Mouse (Mus musculus) CH12.LX (cell line): Measurements from ENCODE around the gene Dhx34. TPM values are rescaled to one million over a fixed set of nuclear protein-coding genes. Genes with fewer than 3 reads are reported as not detected.

Experiments used
- DNase-seq: peaks from one replicate; pipeline ENCODE4 v3.0.0-alpha.2; 2013; ENCODE audit errors: extremely low read depth
- H3K27ac ChIP-seq: 2 replicates; pipeline ENCODE4 v1.5.1; 2012; ENCODE audit warnings: low read depth, mild to moderate bottlenecking, control low read depth, moderate library complexity; ENCODE audit not compliant: insufficient read depth
- H3K27me3 ChIP-seq: replicated peaks from 2 replicates; pipeline ENCODE3; 2012; ENCODE audit warnings: inconsistent platforms
- H3K36me3 ChIP-seq, 2 experiments: replicated peaks in 1 of 2; 2 replicates each; pipeline versions ENCODE3 to v1.6.1; 2012; ENCODE audit warnings: inconsistent platforms in 1 of 2, low read length in 1 of 2, mild to moderate bottlenecking in 1 of 2, mixed read lengths in 1 of 2, moderate library complexity in 1 of 2; ENCODE audit not compliant: control insufficient read depth in 1 of 2, insufficient read depth in 1 of 2
- H3K4me1 ChIP-seq, 2 experiments: 2 replicates each; pipeline ENCODE4 v1.6.1; 2012; ENCODE audit warnings: inconsistent platforms in 1 of 2, moderate library complexity in 1 of 2; ENCODE audit not compliant: insufficient read depth in 2 of 2, control insufficient read depth in 1 of 2
- H3K4me2 ChIP-seq: 2 replicates; pipeline ENCODE4 v1.6.1; 2012; ENCODE audit warnings: low read depth, mild to moderate bottlenecking, control low read depth; ENCODE audit not compliant: poor library complexity, insufficient read depth, severe bottlenecking
- H3K4me3 ChIP-seq, 3 experiments: fragments of 150-350 bp in 1 of 3; sonication (generic) in 1 of 3; replicated peaks in 1 of 3; 2 replicates each; pipeline versions ENCODE3 to v1.5.1; 2011 to 2012; ENCODE audit warnings: low read depth in 2 of 3, low read length in 2 of 3, mild to moderate bottlenecking in 2 of 3, moderate library complexity in 2 of 3, control low read depth in 1 of 3, improper control_type of control experiment in 1 of 3, inconsistent platforms in 1 of 3, mixed read lengths in 1 of 3; ENCODE audit not compliant: poor library complexity in 1 of 3
- H3K79me2 ChIP-seq: replicated peaks from 2 replicates; pipeline ENCODE4 v1.6.1; 2012; ENCODE audit warnings: mild to moderate bottlenecking, moderate library complexity; ENCODE audit not compliant: control insufficient read depth, poor library complexity, insufficient read depth, severe bottlenecking; ENCODE audit errors: extremely low read depth
- H3K9ac ChIP-seq: 2 replicates; pipeline ENCODE4 v1.6.1; 2012; ENCODE audit warnings: low read depth, mild to moderate bottlenecking, control low read depth, moderate library complexity; ENCODE audit not compliant: insufficient read depth
- H3K9me3 ChIP-seq: replicated peaks from 2 replicates; pipeline ENCODE3; 2012; ENCODE audit warnings: low read length, inconsistent platforms, mixed read lengths
- CHD1 ChIP-seq: IDR thresholded peaks from 2 replicates; pipeline ENCODE4 v1.6.1; 2012; ENCODE audit warnings: low read depth, low read length, improper control_type of control experiment, inconsistent platforms
- CTCF ChIP-seq, 2 experiments: IDR thresholded peaks in 1 of 2; conservative IDR thresholded peaks in 1 of 2; 2 replicates each; pipeline ENCODE4 v1.5.1; 2011 to 2012; ENCODE audit warnings: low read depth in 2 of 2, low read length in 2 of 2, improper control_type of control experiment in 1 of 2, inconsistent platforms in 1 of 2, mild to moderate bottlenecking in 1 of 2, moderate library complexity in 1 of 2
- EP300 ChIP-seq: IDR thresholded peaks from 2 replicates; pipeline ENCODE4 v1.6.1; 2011; ENCODE audit warnings: low read length, improper control_type of control experiment
- GABPA ChIP-seq: IDR thresholded peaks from 2 replicates; pipeline ENCODE4 v1.6.1; 2012; ENCODE audit warnings: low read depth, low read length, improper control_type of control experiment, inconsistent platforms; ENCODE audit not compliant: insufficient replicate concordance
- HCFC1 ChIP-seq: IDR thresholded peaks from 2 replicates; pipeline ENCODE4 v1.6.1; 2012; ENCODE audit warnings: low read depth, mild to moderate bottlenecking, inconsistent platforms, low read length, improper control_type of control experiment
- JUN ChIP-seq: IDR thresholded peaks from 2 replicates; pipeline ENCODE4 v1.6.1; 2011; ENCODE audit warnings: low read depth, mild to moderate bottlenecking, low read length, improper control_type of control experiment, moderate library complexity; ENCODE audit not compliant: insufficient read depth
- JUND ChIP-seq: conservative IDR thresholded peaks from 2 replicates; pipeline ENCODE4 v1.6.1; 2011; ENCODE audit warnings: low read depth, low read length, improper control_type of control experiment
- KAT2A ChIP-seq: IDR thresholded peaks from 2 replicates; pipeline ENCODE4 v1.6.1; 2012; ENCODE audit warnings: low read length, improper control_type of control experiment, inconsistent platforms; ENCODE audit not compliant: insufficient replicate concordance
- POLR2A ChIP-seq: IDR thresholded peaks from 2 replicates; pipeline ENCODE4 v1.6.1; 2011; ENCODE audit warnings: low read depth, mild to moderate bottlenecking, improper control_type of control experiment, low read length
- RCOR1 ChIP-seq: conservative IDR thresholded peaks from 2 replicates; pipeline ENCODE4 v1.6.1; 2012; ENCODE audit warnings: low read depth, mild to moderate bottlenecking, inconsistent platforms, low read length, improper control_type of control experiment
- SIN3A ChIP-seq: IDR thresholded peaks from 2 replicates; pipeline ENCODE4 v1.6.1; 2012; ENCODE audit warnings: low read length, improper control_type of control experiment, inconsistent platforms
- TBP ChIP-seq: conservative IDR thresholded peaks from 2 replicates; pipeline ENCODE4 v1.6.1; 2011; ENCODE audit warnings: low read depth, low read length, improper control_type of control experiment
- USF2 ChIP-seq: conservative IDR thresholded peaks from 2 replicates; pipeline ENCODE4 v1.6.1; 2011; ENCODE audit warnings: low read depth, low read length, improper control_type of control experiment
- ZMIZ1 ChIP-seq: IDR thresholded peaks from 2 replicates; pipeline ENCODE4 v1.6.1; 2012; ENCODE audit warnings: low read depth, mild to moderate bottlenecking, inconsistent platforms, low read length, improper control_type of control experiment
- ZNF384 ChIP-seq: IDR thresholded peaks from 2 replicates; pipeline ENCODE4 v1.6.1; 2012; ENCODE audit warnings: low read depth, low read length, improper control_type of control experiment, inconsistent platforms
- dilution Hi-C: fragments of 300-500 bp; cut with MboI; formaldehyde crosslinking; loops from 2 replicates; pipeline ENCODE4 v1.14.3; 2020; ENCODE audit warnings: low sequenced_read_pairs; ENCODE audit not compliant: extremely low pct_unique_long_range_greater_than_20kb, extremely low pct_ligation_motif_present
- in situ Hi-C: fragments of 300-500 bp; cut with MboI; formaldehyde crosslinking; loops from 3 replicates; pipeline ENCODE4 v1.14.3; 2019; ENCODE audit warnings: low sequenced_read_pairs, low pct_ligation_motif_present, low pct_unique_long_range_greater_than_20kb, mixed read lengths
- polyA plus RNA-seq: library from polyadenylated mRNA; unstranded; fragments of >175 nt; gene quantifications from 2 replicates; pipeline ENCODE4 v1.2.1, GENCODE M21; 2012; ENCODE audit warnings: low read depth; ENCODE audit not compliant: insufficient read length
- total RNA-seq, 2 experiments: library from RNA; depleted of rRNA; stranded (reverse); fragments of 300-350 nt in 1 of 2; fragments of >200 nt in 1 of 2; gene quantifications; 2 replicates each; pipeline ENCODE4 v1.2.3; 2012 to 2014

Dhx34 gene
- total and polyA plus RNA-seq, 3 experiments: 8.8 to 18.0 (median 15.2) TPM

GRCm38 (mm10) chr7:16187494-16187893 is 34.3 kb downstream of the Dhx34 start:
- Histone ChIP-seq H3K27ac (no peak overlapping the region), H3K4me3 (no peak overlapping the region), H3K9ac (no peak overlapping the region), H3K4me2 (no peak overlapping the region), H3K36me3 (peaks cover 4 to 12% of the 10 kb centered on the region in 2 experiments), H3K27me3 (no peaks in the 10 kb centered on the region), H3K9me3 (no peaks in the 10 kb centered on the region), H3K79me2 (no peaks in the 10 kb centered on the region), H3K4me1 (peaks cover 0 to 4% of the 10 kb centered on the region in 2 experiments; a peak in 2 of 4 replicates)
- dilution Hi-C loops (no loop called here), in situ Hi-C loops (no loop called here)
- DNase-seq: no peak
- TF ChIP-seq USF2 (no peak), HCFC1 (no peak), KAT2A (no peak), JUN (no peak), ZMIZ1 (no peak), RCOR1 (no peak), TBP (no peak), EP300 (no peak), CHD1 (no peak), JUND (no peak), ZNF384 (no peak), POLR2A (no peak)

GRCm38 (mm10) chr7:16183663-16184062 is 38.2 kb downstream of the Dhx34 start:
- dilution Hi-C loops: no loop called here
- no peaks in the 10 kb centered on the region for H3K79me2 ChIP-seq

GRCm38 (mm10) chr7:16178114-16178513 is 43.7 kb downstream of the Dhx34 start:
- dilution Hi-C loops (no loop called here), in situ Hi-C loops (no loop called here)
- H3K4me2 ChIP-seq: no peak overlapping the region
- no peaks in the 10 kb centered on the region for H3K79me2 ChIP-seq
- peaks cover 10% of the 10 kb centered on the region for H3K27me3 ChIP-seq
- H3K27ac ChIP-seq: no peak overlapping the region
- H3K9ac ChIP-seq: no peak overlapping the region
- H3K36me3 ChIP-seq: peaks cover 11 to 27% of the 10 kb centered on the region in 2 experiments
- DNase-seq: no peak
- no peak for TF ChIP-seq GABPA
- no peak for TF ChIP-seq ZMIZ1
- TF ChIP-seq HCFC1: peak; percentile 59
- TF ChIP-seq JUN: no peak
- no peak overlapping the region for H3K4me3 ChIP-seq
- peaks cover 0 to 32% of the 10 kb centered on the region in 2 experiments; a peak in 3 of 4 replicates for H3K4me1 ChIP-seq
- peaks cover 2% of the 10 kb centered on the region for H3K9me3 ChIP-seq

More at GRCm38 (mm10) chr7:16183663-16184062, 38.2 kb downstream of the Dhx34 start:
- peak; percentile 55 for DNase-seq
- no peak for TF ChIP-seq RCOR1
- TF ChIP-seq CTCF (conservative IDR thresholded peaks at IDR 0.05 in 1 of 2, IDR thresholded peaks at IDR 0.05 in 1 of 2; ENCODE audit: low read depth in 2 of 2, low read length in 2 of 2): no peak
- peak; percentile 50; the same call in 1 of the 2 replicates for TF ChIP-seq SIN3A
- Histone ChIP-seq H3K4me3 (no peak overlapping the region), H3K27me3 (no peaks in the 10 kb centered on the region), H3K27ac (no peak overlapping the region), H3K9me3 (peaks cover 2% of the 10 kb centered on the region), H3K4me1 (no peaks in the 10 kb centered on the region), H3K4me2 (no peak overlapping the region), H3K9ac (no peak overlapping the region), H3K36me3 (peaks cover 15 to 33% of the 10 kb centered on the region in 2 experiments)
- in situ Hi-C loops: loop anchor here (5.0 kb wide), 1 partner anchor 89 kb away; the partner anchor contains the start of gene Inafm1
